Mouse (Mus musculus): Measurements from ENCODE around the gene Gjc1.

Gjc1 gene

GRCm38 (mm10) chr11:102814881-102815280 lies 4.6 kb downstream of the Gjc1 start:
- no peak for DNase-seq (ENCODE audit: low spot score in 2 of 2)

- no peak for DNase-seq (ENCODE audit: low spot score in 2 of 2)
Observed at GRCm38 (mm10) chr11:102810721-102811485, 8.6 kb downstream of the Gjc1 start.

- no peak for DNase-seq (ENCODE audit: low spot score in 2 of 2)
Observed at GRCm38 (mm10) chr11:102808246-102808645, 11.3 kb downstream of the Gjc1 start.

GRCm38 (mm10) chr11:102803453-102803852 lies 16.0 kb downstream of the Gjc1 start:
- DNase-seq (ENCODE audit: low spot score in 2 of 2), result no peak

GRCm38 (mm10) chr11:102794157-102794556 lies 25.3 kb downstream of the Gjc1 start:
- DNase-seq (ENCODE audit: low spot score in 2 of 2), result no peak

GRCm38 (mm10) chr11:102791682-102792445 lies 27.6 kb downstream of the Gjc1 start:
- no peak for DNase-seq (ENCODE audit: low spot score in 2 of 2)

GRCm38 (mm10) chr11:102787688-102788177 lies 31.8 kb downstream of the Gjc1 start:
- DNase-seq (ENCODE audit: low spot score in 2 of 2), result no peak

- DNase-seq (ENCODE audit: low spot score in 2 of 2), result no peak
Observed at GRCm38 (mm10) chr11:102783443-102783842, 36.1 kb downstream of the Gjc1 start.

- no peak for DNase-seq (ENCODE audit: low spot score in 2 of 2)
Observed at GRCm38 (mm10) chr11:102781523-102781922, 38.0 kb downstream of the Gjc1 start.

- no peak for DNase-seq (ENCODE audit: low spot score in 2 of 2)
Observed at GRCm38 (mm10) chr11:102780986-102781351, 38.5 kb downstream of the Gjc1 start.

GRCm38 (mm10) chr11:102780271-102780985 lies 39.1 kb downstream of the Gjc1 start:
- DNase-seq (ENCODE audit: low spot score in 2 of 2), result no peak

- no peak for DNase-seq (ENCODE audit: low spot score in 2 of 2)
Observed at GRCm38 (mm10) chr11:102779824-102780223, 39.7 kb downstream of the Gjc1 start.

GRCm38 (mm10) chr11:102779081-102779638 lies 40.3 kb downstream of the Gjc1 start:
- no peak for DNase-seq (ENCODE audit: low spot score in 2 of 2)

- DNase-seq (ENCODE audit: low spot score in 2 of 2), result no peak
Observed at GRCm38 (mm10) chr11:102778597-102778996, 40.9 kb downstream of the Gjc1 start.

GRCm38 (mm10) chr11:102778165-102778564 lies 41.3 kb downstream of the Gjc1 start:
- DNase-seq (ENCODE audit: low spot score in 2 of 2), result no peak

GRCm38 (mm10) chr11:102777598-102777997 lies 41.9 kb downstream of the Gjc1 start:
- peak in 1 of 2 experiments; percentile 73 for DNase-seq (ENCODE audit: low spot score in 2 of 2)

- DNase-seq (ENCODE audit: low spot score in 2 of 2), result peak; percentile 48 to 70
Observed at GRCm38 (mm10) chr11:102774621-102775141, 44.8 kb downstream of the Gjc1 start.

GRCm38 (mm10) chr11:102773713-102774611 lies 45.5 kb downstream of the Gjc1 start:
- DNase-seq (ENCODE audit: low spot score in 2 of 2), result peak in 1 of 2 experiments; percentile 87

- no peak for DNase-seq (ENCODE audit: low spot score in 2 of 2)
Observed at GRCm38 (mm10) chr11:102772771-102773700, 46.5 kb downstream of the Gjc1 start.

Measured in left cerebral cortex, adult 9 months (tissue).